Mouse (Mus musculus) liver, embryonic 14.5 days (tissue): Measurements from ENCODE around the gene Rbm4. TPM values are rescaled to one million over a fixed set of nuclear protein-coding genes. Genes with fewer than 3 reads are reported as not detected.

ENCODE experiments used
- ATAC-seq: fragments of 200-750 bp; cut with Nextera tagmentation; 2 replicates; pipeline ENCODE4 v1.8.0; 2017; ENCODE audit warnings: moderate number of reproducible peaks, mild to moderate bottlenecking, moderate library complexity; ENCODE audit not compliant: insufficient read depth
- DNase-seq, 3 experiments: peaks; one replicate each; pipeline ENCODE4 v3.0.0-alpha.2; 2012 to 2013; ENCODE audit warnings: low read depth in 3 of 3, low spot score in 3 of 3
- H3K27ac ChIP-seq: fragments of 300-500 bp; sonication (generic); 2 replicates; pipeline ENCODE4 v1.5.1; 2014; ENCODE audit warnings: moderate library complexity, mild to moderate bottlenecking, control low read depth, inconsistent platforms
- H3K27me3 ChIP-seq: fragments of 300-500 bp; sonication (generic); 2 replicates; pipeline ENCODE4 v1.6.1; 2014; ENCODE audit warnings: mild to moderate bottlenecking, low read length, moderate library complexity; ENCODE audit not compliant: control insufficient read depth, insufficient read depth
- H3K36me3 ChIP-seq: fragments of 300-500 bp; sonication (generic); replicated peaks from 2 replicates; pipeline ENCODE4 v1.6.1; 2014; ENCODE audit warnings: low read depth; ENCODE audit not compliant: control insufficient read depth, insufficient read depth
- H3K4me1 ChIP-seq, 2 experiments: fragments of 200-500 bp in 1 of 2; fragments of 300-500 bp in 1 of 2; sonication (generic) in 1 of 2; replicated peaks; 2 replicates each; pipeline ENCODE4 v1.6.1; 2012 to 2014; ENCODE audit warnings: antibody characterized with exemption in 1 of 2, inconsistent platforms in 1 of 2, low read length in 1 of 2; ENCODE audit not compliant: control insufficient read depth in 2 of 2, insufficient read depth in 2 of 2
- H3K4me2 ChIP-seq: fragments of 300-500 bp; sonication (generic); 2 replicates; pipeline ENCODE4 v1.6.1; 2014; ENCODE audit warnings: low read depth, mild to moderate bottlenecking, control low read depth, moderate library complexity
- H3K4me3 ChIP-seq, 2 experiments: fragments of 200-500 bp in 1 of 2; fragments of 300-500 bp in 1 of 2; sonication (generic) in 1 of 2; 2 replicates each; pipeline ENCODE4 v1.5.1; 2012 to 2014; ENCODE audit warnings: low read depth in 2 of 2, low read length in 2 of 2, mild to moderate bottlenecking in 2 of 2, control low read depth in 1 of 2, inconsistent platforms in 1 of 2, moderate library complexity in 1 of 2; ENCODE audit not compliant: insufficient read depth in 1 of 2
- H3K9ac ChIP-seq: fragments of 300-500 bp; sonication (generic); replicated peaks from 2 replicates; pipeline ENCODE4 v1.6.1; 2014; ENCODE audit warnings: mild to moderate bottlenecking, control low read depth, moderate library complexity
- H3K9me3 ChIP-seq: fragments of 300-500 bp; sonication (generic); 2 replicates; pipeline ENCODE4 v1.6.1; 2016; ENCODE audit warnings: low read length, mixed read lengths; ENCODE audit not compliant: control insufficient read depth
- CTCF ChIP-seq: IDR thresholded peaks from 2 replicates; pipeline ENCODE4 v1.5.1; 2016; ENCODE audit warnings: antibody characterized with exemption, low read depth, control low read depth
- EP300 ChIP-seq: IDR thresholded peaks from 2 replicates; pipeline ENCODE4 v1.6.1; 2016; ENCODE audit warnings: antibody characterized with exemption, low read depth
- WGBS: fragments of 180-500 bp; shearing (Covaris S2); extraction: QIAGEN DNeasy Blood & Tissue Kit; methylation state at CpG from one replicate; pipeline ENCODE4 v1.1.7; 2014; ENCODE audit not compliant: insufficient replicate concordance; 5-methylcytosine and 5-hydroxymethylcytosine counted together
- polyA plus RNA-seq, 2 experiments: library from polyadenylated mRNA; depleted of rRNA in 1 of 2; stranded (reverse) in 1 of 2; unstranded in 1 of 2; fragments of >200 nt; fragmentation: Nextera tagmentation in 1 of 2; extraction: Ambion mirVana in 1 of 2; gene quantifications; 2 replicates each; pipeline versions ENCODE4 v1.2.1 to v1.2.3; 2012 to 2014

The Rbm4 gene
- polyA plus RNA-seq, 2 experiments, result 22.1 to 27.9 TPM

DNA sequence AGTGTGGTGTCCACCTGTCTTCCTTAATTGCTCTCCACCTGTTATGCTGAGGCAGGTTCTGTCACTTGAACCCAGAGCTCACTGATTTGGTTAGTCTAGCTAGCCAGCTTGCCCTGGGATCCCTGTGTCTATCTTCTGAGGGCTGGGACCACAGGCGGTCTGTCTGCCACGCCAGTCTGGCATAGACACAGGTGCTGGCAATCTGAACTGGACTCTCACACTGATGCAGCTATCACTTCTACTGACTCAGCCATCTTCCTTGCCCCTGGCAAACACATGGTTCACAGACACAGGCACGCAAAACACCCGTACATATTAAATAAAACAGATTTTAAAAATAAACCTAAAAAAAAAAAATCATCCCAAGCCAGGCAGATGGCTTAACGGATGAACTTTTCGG is 43.3 kb upstream of the Rbm4 start:
- DNase-seq (no peak), ATAC-seq (no peak)
- TF ChIP-seq CTCF (no peak), EP300 (no peak)
- Histone ChIP-seq H3K36me3 (no peaks in the 10 kb centered on the region), H3K27me3 (peaks cover 21% of the 10 kb centered on the region), H3K4me1 (peaks cover 13 to 15% of the 10 kb centered on the region in 2 experiments), H3K4me2 (no peak overlapping the region), H3K27ac (no peak overlapping the region), H3K4me3 (no peak overlapping the region), H3K9ac (no peak overlapping the region), H3K9me3 (no peaks in the 10 kb centered on the region)
- WGBS, result 84% methylated on average over 6 of the region's 6 CpGs

GRCm38 (mm10) chr19:4836096-4836495 is 42.4 kb upstream of the Rbm4 start:
- no peak overlapping the region for H3K4me2 ChIP-seq
- no peaks in the 10 kb centered on the region for H3K36me3 ChIP-seq
- ATAC-seq (no peak), DNase-seq (no peak)
- H3K9me3 ChIP-seq, result no peaks in the 10 kb centered on the region
- TF ChIP-seq EP300 (no peak), CTCF (no peak)
- 85% methylated on average over 2 of the region's 2 CpGs for WGBS
- peaks cover 13 to 15% of the 10 kb centered on the region in 2 experiments for H3K4me1 ChIP-seq
- peaks cover 14% of the 10 kb centered on the region for H3K27me3 ChIP-seq
- H3K27ac ChIP-seq, result no peak overlapping the region
- H3K4me3 ChIP-seq, result no peak overlapping the region
- H3K9ac ChIP-seq, result no peak overlapping the region

- Histone ChIP-seq H3K9me3 (no peaks in the 10 kb centered on the region), H3K9ac (no peak overlapping the region), H3K4me2 (no peak overlapping the region), H3K4me1 (peaks cover 8 to 9% of the 10 kb centered on the region in 2 experiments; a peak in 2 of 4 replicates), H3K36me3 (no peaks in the 10 kb centered on the region), H3K27me3 (no peaks in the 10 kb centered on the region), H3K4me3 (no peak overlapping the region), H3K27ac (no peak overlapping the region)
- DNase-seq, result no peak
- WGBS, result 77% methylated on average over 8 of the region's 8 CpGs
- no peak for ATAC-seq
- TF ChIP-seq EP300, result no peak
- TF ChIP-seq CTCF, result no peak
Measured at GRCm38 (mm10) chr19:4833977-4834376, 40.3 kb upstream of the Rbm4 start.

DNA sequence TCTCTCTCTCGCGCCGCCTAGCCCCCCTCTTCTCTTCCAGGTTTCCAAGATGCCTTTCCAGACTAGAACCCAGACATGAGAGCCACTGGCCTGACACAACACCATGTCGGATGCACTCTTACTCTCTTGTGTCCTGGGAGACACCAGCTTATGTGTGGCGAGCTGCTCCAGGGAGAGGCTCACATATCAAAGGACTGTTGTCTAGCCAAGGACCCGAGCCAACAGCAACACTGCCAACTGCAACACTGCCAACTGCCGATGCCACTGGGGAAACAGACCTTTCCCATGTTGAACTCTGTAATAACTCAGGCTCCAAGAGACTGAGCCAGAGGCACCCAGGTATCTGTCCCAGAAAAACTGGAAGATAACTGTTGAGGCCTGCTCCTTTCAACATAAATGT is 35.5 kb upstream of the Rbm4 start:
- Histone ChIP-seq H3K27me3 (no peaks in the 10 kb centered on the region), H3K9me3 (no peaks in the 10 kb centered on the region), H3K4me2 (no peak overlapping the region), H3K27ac (no peak overlapping the region), H3K4me3 (no peak overlapping the region), H3K36me3 (peaks cover 5% of the 10 kb centered on the region; the same call in 1 of the 2 replicates), H3K4me1 (peaks cover 0 to 4% of the 10 kb centered on the region in 2 experiments; a peak in 1 of 4 replicates), H3K9ac (no peak overlapping the region)
- no peak for ATAC-seq
- WGBS, result 82% methylated on average over 7 of the region's 7 CpGs
- no peak for DNase-seq
- TF ChIP-seq EP300 (no peak), CTCF (no peak)

GRCm38 (mm10) chr19:4828444-4829114 is 34.9 kb upstream of the Rbm4 start:
- H3K4me1 ChIP-seq, result peaks cover 0 to 4% of the 10 kb centered on the region in 2 experiments; a peak in 1 of 4 replicates
- DNase-seq (no peak), ATAC-seq (no peak)
- no peak overlapping the region for H3K4me2 ChIP-seq
- WGBS, result 70% methylated on average over 16 of the region's 16 CpGs
- peaks cover 5% of the 10 kb centered on the region; the same call in 1 of the 2 replicates for H3K36me3 ChIP-seq
- H3K27me3 ChIP-seq, result no peaks in the 10 kb centered on the region
- no peak for TF ChIP-seq CTCF
- TF ChIP-seq EP300, result no peak
- H3K9ac ChIP-seq, result no peak overlapping the region
- no peaks in the 10 kb centered on the region for H3K9me3 ChIP-seq
- H3K4me3 ChIP-seq, result no peak overlapping the region
- H3K27ac ChIP-seq, result no peak overlapping the region
